Comparison of ENCODE assay signal across 18 mouse cellular contexts in the genomic region with DNA sequence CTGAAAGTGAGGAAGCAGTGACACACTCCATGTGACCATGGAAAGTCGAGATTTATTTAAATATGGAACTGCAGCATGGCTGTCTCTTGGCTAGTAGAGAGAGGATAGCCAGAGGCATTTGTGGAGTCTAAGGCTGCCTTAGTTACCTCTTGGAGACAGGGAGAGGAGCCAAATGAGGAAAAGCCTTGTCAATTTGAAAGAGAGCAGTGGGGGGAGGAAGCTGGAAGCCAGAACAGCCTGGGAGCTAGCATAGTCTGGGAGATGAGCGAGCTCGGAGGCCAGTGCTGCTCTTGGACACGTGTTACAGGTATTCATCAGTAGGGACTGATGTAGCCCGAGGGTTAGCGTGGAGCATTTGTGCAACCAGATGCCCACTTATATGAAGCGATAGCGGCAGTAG. TPM values are rescaled to one million over a fixed set of nuclear protein-coding genes. Genes with fewer than 3 reads are reported as not detected.
DNase-seq lines count a peak whose midpoint lies in the region; ATAC-seq lines count a peak whose summit lies in the region.
"Had no signal": no experiment of that assay in that cellular context is flagged by ENCODE, and none has a peak within 500 bp of the region (broad histone marks: within the 10 kb centered on the region; RNA-seq: fewer than 3 reads in every experiment).

No protein-coding gene starts in this region.

- H3K27me3 ChIP-seq in forebrain, embryonic 15.5 days, result no peaks in the 10 kb centered on the region
- no peaks in the 10 kb centered on the region for H3K27me3 ChIP-seq in forebrain, embryonic 11.5 days (ENCODE audit: control insufficient read depth, insufficient read depth, low read length)
- no peaks in the 10 kb centered on the region for H3K27me3 ChIP-seq in midbrain, embryonic 14.5 days (ENCODE audit: control insufficient read depth, insufficient read depth, low read length)
- no peaks in the 10 kb centered on the region for H3K27me3 ChIP-seq in midbrain, embryonic 10.5 days (ENCODE audit: low read depth, poor library complexity, severe bottlenecking)
- H3K27me3 ChIP-seq in midbrain, embryonic 15.5 days (replicated peaks), result no peaks in the 10 kb centered on the region
- H3K27me3 ChIP-seq: embryonic facial prominence, embryonic 15.5 days; heart, embryonic 15.5 days had no signal

- DNase-seq in forebrain, embryonic 11.5 days (ENCODE audit: low spot score), result no peak
- DNase-seq in midbrain, embryonic 14.5 days, result peak; percentile 53
- no peak for DNase-seq in midbrain, embryonic 10.5 days (ENCODE audit: low spot score)
- no peak for DNase-seq in kidney, adult 8-10 months
- DNase-seq: adrenal gland, postnatal 10 days; kidney, postnatal 10 days; liver, postnatal 0 days had no signal

- no peaks in the 10 kb centered on the region for H3K36me3 ChIP-seq in forebrain, embryonic 15.5 days
- H3K36me3 ChIP-seq in forebrain, embryonic 11.5 days (ENCODE audit: control insufficient read depth, insufficient read depth, low read length), result no peaks in the 10 kb centered on the region
- H3K36me3 ChIP-seq in midbrain, embryonic 14.5 days (ENCODE audit: control insufficient read depth, insufficient read depth, low read length), result no peaks in the 10 kb centered on the region
- H3K36me3 ChIP-seq in midbrain, embryonic 10.5 days, result no peaks in the 10 kb centered on the region
- H3K36me3 ChIP-seq in midbrain, embryonic 15.5 days (replicated peaks), result no peaks in the 10 kb centered on the region
- H3K36me3 ChIP-seq: embryonic facial prominence, embryonic 15.5 days; heart, embryonic 15.5 days had no signal

- no peak overlapping the region for H3K4me2 ChIP-seq in forebrain, embryonic 15.5 days (replicated peaks)
- no peak overlapping the region for H3K4me2 ChIP-seq in forebrain, embryonic 11.5 days (ENCODE audit: low read depth, low read length, severe bottlenecking)
- H3K4me2 ChIP-seq in midbrain, embryonic 14.5 days (ENCODE audit: low read length), result no peak overlapping the region
- H3K4me2 ChIP-seq in midbrain, embryonic 15.5 days, result no peak overlapping the region
- H3K4me2 ChIP-seq: embryonic facial prominence, embryonic 15.5 days; heart, embryonic 15.5 days had no signal

- peak; percentile 64 for ATAC-seq in forebrain, embryonic 15.5 days (replicated peaks)
- no peak for ATAC-seq in forebrain, embryonic 11.5 days (replicated peaks; ENCODE audit: low FRiP score)
- ATAC-seq in midbrain, embryonic 14.5 days (ENCODE audit: low FRiP score, low TSS enrichment), result no peak
- 0 out of 2 replicates have a peak, but pooled peaks have one; percentile 3 for ATAC-seq in common myeloid progenitor, adult 5-6 weeks (replicated peaks; ENCODE audit: low read depth, poor library complexity, severe bottlenecking)
- peak; percentile 79 for ATAC-seq in midbrain, embryonic 15.5 days (replicated peaks)
- ATAC-seq in megakaryocyte-erythroid progenitor cell, adult 5-6 weeks (replicated peaks; ENCODE audit: low FRiP score, low TSS enrichment, poor library complexity, severe bottlenecking), result no peak
- ATAC-seq: inflammation-experienced regulatory T-cells, adult 6 months; liver, postnatal 0 days had no signal

- H3K4me3 ChIP-seq in forebrain, embryonic 15.5 days, result no peak overlapping the region
- no peak overlapping the region for H3K4me3 ChIP-seq in forebrain, embryonic 11.5 days (ENCODE audit: low read depth, low read length)
- H3K4me3 ChIP-seq in midbrain, embryonic 14.5 days (replicated peaks; ENCODE audit: low read depth, low read length), result no peak overlapping the region
- H3K4me3 ChIP-seq in midbrain, embryonic 10.5 days, result no peak overlapping the region
- no peak overlapping the region for H3K4me3 ChIP-seq in midbrain, embryonic 15.5 days
- H3K4me3 ChIP-seq: embryonic facial prominence, embryonic 15.5 days; heart, embryonic 15.5 days had no signal

- WGBS in forebrain, embryonic 15.5 days, result 78% methylated on average over 8 of the region's 8 CpGs
- 88% methylated on average over 8 of the region's 8 CpGs for WGBS in forebrain, embryonic 11.5 days
- WGBS in midbrain, embryonic 14.5 days, result 78% methylated on average over 8 of the region's 8 CpGs
- WGBS in midbrain, embryonic 10.5 days, result 90% methylated on average over 8 of the region's 8 CpGs
- WGBS in midbrain, embryonic 15.5 days, result 78% methylated on average over 8 of the region's 8 CpGs

- H3K9me3 ChIP-seq in forebrain, embryonic 15.5 days, result no peaks in the 10 kb centered on the region
- H3K9me3 ChIP-seq in forebrain, embryonic 11.5 days (ENCODE audit: control insufficient read depth, low read length), result no peaks in the 10 kb centered on the region
- no peaks in the 10 kb centered on the region for H3K9me3 ChIP-seq in midbrain, embryonic 14.5 days (ENCODE audit: control insufficient read depth, low read length)
- H3K9me3 ChIP-seq in midbrain, embryonic 10.5 days (replicated peaks), result no peaks in the 10 kb centered on the region
- no peaks in the 10 kb centered on the region for H3K9me3 ChIP-seq in midbrain, embryonic 15.5 days
- H3K9me3 ChIP-seq: embryonic facial prominence, embryonic 15.5 days; heart, embryonic 15.5 days had no signal

- H3K9ac ChIP-seq in forebrain, embryonic 15.5 days (replicated peaks), result no peak overlapping the region
- H3K9ac ChIP-seq in forebrain, embryonic 11.5 days (ENCODE audit: low read length), result no peak overlapping the region
- no peak overlapping the region for H3K9ac ChIP-seq in midbrain, embryonic 14.5 days (replicated peaks; ENCODE audit: low read length)
- no peak overlapping the region for H3K9ac ChIP-seq in midbrain, embryonic 15.5 days
- H3K9ac ChIP-seq: embryonic facial prominence, embryonic 15.5 days; heart, embryonic 15.5 days; liver, postnatal 0 days had no signal

- H3K27ac ChIP-seq in forebrain, embryonic 15.5 days (replicated peaks), result no peak overlapping the region
- no peak overlapping the region for H3K27ac ChIP-seq in forebrain, embryonic 11.5 days (ENCODE audit: low read depth, low read length)
- H3K27ac ChIP-seq in midbrain, embryonic 14.5 days (replicated peaks; ENCODE audit: low read depth, low read length), result no peak overlapping the region
- H3K27ac ChIP-seq in midbrain, embryonic 10.5 days (replicated peaks), result no peak overlapping the region
- H3K27ac ChIP-seq in midbrain, embryonic 15.5 days, result no peak overlapping the region
- H3K27ac ChIP-seq: embryonic facial prominence, embryonic 15.5 days; heart, embryonic 15.5 days; macrophage had no signal

- H3K4me1 ChIP-seq in forebrain, embryonic 15.5 days, result no peaks in the 10 kb centered on the region
- no peaks in the 10 kb centered on the region for H3K4me1 ChIP-seq in forebrain, embryonic 11.5 days (replicated peaks; ENCODE audit: control insufficient read depth, insufficient read depth, low read length)
- no peaks in the 10 kb centered on the region for H3K4me1 ChIP-seq in midbrain, embryonic 14.5 days (ENCODE audit: control insufficient read depth, insufficient read depth, low read length)
- no peaks in the 10 kb centered on the region for H3K4me1 ChIP-seq in midbrain, embryonic 10.5 days
- no peaks in the 10 kb centered on the region for H3K4me1 ChIP-seq in midbrain, embryonic 15.5 days
- H3K4me1 ChIP-seq: embryonic facial prominence, embryonic 15.5 days; heart, embryonic 15.5 days had no signal

RNA-seq across cellular contexts. Expression of a gene that starts 46.2 kb away (rescaled TPM):
- 1.4 and 1.6 TPM in 2 replicates for polyA plus RNA-seq in forebrain, embryonic 15.5 days (2015; fragmentation: Nextera tagmentation; extraction: Ambion mirVana)
- 6.4 and 9.8 TPM in 2 replicates for polyA plus RNA-seq in forebrain, embryonic 11.5 days (2014; fragmentation: Nextera tagmentation; extraction: Ambion mirVana)
- 1.5 and 1.7 TPM in 2 replicates for polyA plus RNA-seq in midbrain, embryonic 14.5 days (2014; fragmentation: Nextera tagmentation; extraction: Ambion mirVana)
- 3.8 and 5.5 TPM in 2 replicates for polyA plus RNA-seq in midbrain, embryonic 10.5 days (2016; fragmentation: Nextera tagmentation; extraction: Ambion mirVana)
- total RNA-seq in common myeloid progenitor, adult 5-6 weeks (2017), result not detected in 2 replicates
- 1.5 and 1.6 TPM in 2 replicates for polyA plus RNA-seq in midbrain, embryonic 15.5 days (2015; fragmentation: Nextera tagmentation; extraction: Ambion mirVana)
- total RNA-seq in megakaryocyte-erythroid progenitor cell, adult 5-6 weeks (2014; fragmentation: Nextera tagmentation), result not detected in 2 replicates
- total RNA-seq in megakaryocyte-erythroid progenitor cell, adult 5-6 weeks (2017), result not detected in 2 replicates
- total RNA-seq: adrenal gland, postnatal 10 days; ES-E14 had no signal
- polyA plus RNA-seq: C2C12; heart, embryonic 15.5 days; inflammation-experienced regulatory T-cells, adult 6 months; liver, postnatal 0 days; macrophage; spleen, adult 2 months had no signal

Comparison
In these comparisons a context has a peak if more than half of its experiments do, and no peak if none do; other contexts are left out.
1. ATAC-seq: peak in forebrain, embryonic 15.5 days (single experiment), common myeloid progenitor, adult 5-6 weeks (single experiment) and midbrain, embryonic 15.5 days (single experiment); none in forebrain, embryonic 11.5 days (single experiment), midbrain, embryonic 14.5 days (single experiment) and megakaryocyte-erythroid progenitor cell, adult 5-6 weeks (single experiment).